Mouse (Mus musculus): Measurements from ENCODE around the gene Cyp4x1. TPM values are rescaled to one million over a fixed set of nuclear protein-coding genes. Genes with fewer than 3 reads are reported as not detected.

The Cyp4x1 gene
- polyA plus RNA-seq (2012; rRNA removed) = 0.06 and 0.08 TPM in 2 replicates

DNA sequence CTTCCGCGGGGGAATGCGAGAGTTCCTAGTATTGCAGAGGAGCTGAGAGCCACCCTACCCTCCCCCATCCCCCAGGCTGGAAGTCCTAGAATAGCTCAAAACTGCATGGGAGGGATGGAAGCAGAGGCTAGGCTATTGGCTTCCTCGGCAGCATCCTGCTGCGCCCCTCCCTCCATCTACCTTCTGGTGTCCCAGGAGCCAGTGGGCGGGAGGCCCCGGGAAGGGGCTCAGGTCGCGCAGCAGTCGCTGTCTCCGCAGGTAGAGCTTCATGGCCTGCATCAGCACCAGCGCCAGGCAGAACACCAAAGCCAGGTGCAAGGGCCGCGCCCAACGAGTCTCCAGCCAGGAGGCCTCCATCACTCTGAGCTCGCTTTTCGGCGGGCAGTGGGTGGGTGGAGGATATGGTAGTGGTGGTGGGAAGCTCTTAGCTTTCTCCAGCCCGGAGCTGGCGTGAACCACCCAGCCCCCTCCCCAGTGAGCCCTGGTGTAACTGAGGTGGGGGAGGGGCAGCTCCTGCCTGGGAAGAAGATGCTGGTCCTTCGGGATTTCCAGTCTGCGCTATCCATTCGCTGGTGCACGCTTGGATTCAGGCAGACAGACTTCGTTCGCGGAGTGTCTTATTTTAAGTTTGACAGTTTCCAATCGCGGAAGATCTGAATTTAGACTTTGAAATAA lies at the start of gene Cyp4x1:
Gene Cyp4x1, minus strand, starts transcription at position 661 of the 675 bp plus-strand sequence.

DNA sequence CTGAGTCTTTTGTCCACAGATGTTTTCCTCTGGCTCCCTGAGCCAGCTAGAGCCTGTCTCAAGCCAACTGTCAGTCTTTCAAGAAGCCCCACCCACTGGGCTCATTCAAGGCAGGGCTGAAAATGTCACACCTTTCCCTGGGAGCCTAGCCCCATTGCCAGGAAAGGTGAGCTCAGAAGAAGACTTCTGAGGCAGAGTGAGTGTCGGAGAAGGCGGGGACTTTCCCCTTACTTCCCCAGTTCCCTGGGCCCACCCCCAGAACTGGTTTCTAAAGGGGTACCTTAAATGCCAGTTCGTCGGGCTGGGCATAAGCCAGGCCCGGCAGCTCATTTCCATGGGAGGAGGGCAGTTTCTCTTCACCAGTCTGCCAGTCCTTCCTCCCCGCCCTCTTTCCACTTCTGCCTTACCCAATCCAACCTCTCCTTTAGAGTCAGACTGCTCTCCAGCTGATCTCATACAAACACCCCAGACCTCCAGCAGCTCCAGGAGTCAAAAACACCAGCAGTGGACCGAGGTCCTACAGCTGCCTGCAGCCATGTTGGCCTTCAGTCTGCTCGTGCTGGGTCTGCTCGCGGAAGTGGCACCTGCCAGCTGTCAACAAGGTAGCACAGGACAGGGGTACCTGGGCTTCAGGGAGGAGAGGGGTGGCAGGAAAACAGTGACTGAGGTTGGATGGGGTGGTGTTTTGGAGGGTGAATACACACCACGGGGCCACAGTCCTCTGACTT lies 45.3 kb downstream of the Cyp4x1 start, which contains the start of gene Pdzk1ip1:
Gene Pdzk1ip1, plus strand, starts transcription at position 98 of the 728 bp plus-strand sequence.

DNA sequence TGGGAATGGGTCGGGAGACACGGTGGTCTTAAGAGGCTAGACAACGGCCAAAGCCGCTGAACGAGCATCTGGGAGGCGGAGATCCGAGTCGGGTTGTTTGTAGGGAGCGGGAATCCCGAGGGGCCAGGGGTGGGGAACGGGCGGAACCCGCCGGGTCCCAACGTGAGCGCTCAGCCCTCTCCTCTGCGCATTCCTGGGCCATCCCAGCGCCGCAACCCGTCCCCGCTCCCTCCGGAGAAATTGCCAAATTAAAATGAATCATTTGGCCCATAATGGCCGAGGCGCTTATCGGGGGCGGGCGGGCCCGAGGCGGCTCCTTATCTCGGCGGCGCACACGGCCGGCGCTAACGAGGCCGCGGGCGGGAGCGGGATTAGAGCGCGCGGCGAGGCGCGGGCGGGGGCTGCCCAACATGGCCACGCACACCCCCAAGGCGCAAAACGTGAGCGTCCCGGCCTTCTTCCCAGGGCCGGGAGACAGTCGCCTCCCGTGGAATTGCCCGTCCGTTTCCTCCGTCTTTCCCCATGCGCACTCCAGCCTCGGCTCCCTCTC lies 77.6 kb downstream of the Cyp4x1 start, which contains the start of gene Tal1:
Gene Tal1, plus strand, starts transcription at position 56 of the 550 bp plus-strand sequence.

Other genes with a start within 250 kb of the Cyp4x1 start
- 0.20 and 0.30 TPM in 2 replicates for gene Foxd2, start 225.4 kb downstream of the Cyp4x1 start, polyA plus RNA-seq (2012; rRNA removed)
- gene Foxe3, start 208.3 kb downstream of the Cyp4x1 start, polyA plus RNA-seq (2012; rRNA removed) = not detected in 2 replicates
- gene Cmpk1, start 147.0 kb downstream of the Cyp4x1 start, polyA plus RNA-seq (2012; rRNA removed) = 15.0 and 24.8 TPM in 2 replicates
- 0.17 and 0.27 TPM in 2 replicates for gene Stil, start 134.1 kb downstream of the Cyp4x1 start, polyA plus RNA-seq (2012; rRNA removed)
- 0.97 and 1.5 TPM in 2 replicates for gene Tal1, start 77.9 kb downstream of the Cyp4x1 start, polyA plus RNA-seq (2012; rRNA removed)
- gene Pdzk1ip1, start 45.6 kb downstream of the Cyp4x1 start, polyA plus RNA-seq (2012; rRNA removed) = 150 and 228 TPM in 2 replicates
- gene Cyp4a29, start 107.8 kb upstream of the Cyp4x1 start, polyA plus RNA-seq (2012; rRNA removed) = not detected in 2 replicates
- gene Cyp4a12a, start 164.8 kb upstream of the Cyp4x1 start, polyA plus RNA-seq (2012; rRNA removed) = 0.02 TPM in 1 of 2 replicates, not detected in the other

Data from stomach, adult 2 months (tissue).